Mouse (Mus musculus): Measurements from ENCODE around the gene Dlx5. TPM values are rescaled to one million over a fixed set of nuclear protein-coding genes. Genes with fewer than 3 reads are reported as not detected.

Dlx5 gene
- polyA plus RNA-seq, 1 experiment from 2014 or later = not detected

- peaks cover 6% of the 10 kb centered on the region for H3K4me1 ChIP-seq
- H3K36me3 ChIP-seq = no peaks in the 10 kb centered on the region
- no peak overlapping the region for H3K27ac ChIP-seq
- H3K4me2 ChIP-seq = no peak overlapping the region
- no peak for ATAC-seq
- H3K9me3 ChIP-seq (replicated peaks) = no peaks in the 10 kb centered on the region
- H3K27me3 ChIP-seq (replicated peaks) = peaks cover 79% of the 10 kb centered on the region
- no peak overlapping the region for H3K4me3 ChIP-seq
- WGBS (ENCODE audit: insufficient replicate concordance) = 5% methylated on average over 10 of the region's 11 CpGs
- no peak overlapping the region for H3K9ac ChIP-seq
Measured at GRCm38 (mm10) chr6:6882266-6882797, 447 bp upstream of the Dlx5 start.

GRCm38 (mm10) chr6:6881115-6881637 lies 709 bp downstream of the Dlx5 start:
- Histone ChIP-seq H3K4me3 (peak overlapping the region; percentile 32), H3K27ac (no peak overlapping the region)
- ATAC-seq = no peak

GRCm38 (mm10) chr6:6880361-6881114 lies 1.3 kb downstream of the Dlx5 start:
- H3K9me3 ChIP-seq (replicated peaks) = no peaks in the 10 kb centered on the region
- ATAC-seq = no peak
- no peak overlapping the region for H3K4me3 ChIP-seq
- H3K4me2 ChIP-seq = no peak overlapping the region
- no peak overlapping the region for H3K27ac ChIP-seq
- 5% methylated on average over 24 of the region's 24 CpGs for WGBS (ENCODE audit: insufficient replicate concordance)
- no peak overlapping the region for H3K9ac ChIP-seq
- peaks cover 6% of the 10 kb centered on the region for H3K4me1 ChIP-seq
- H3K27me3 ChIP-seq (replicated peaks) = peaks cover 97% of the 10 kb centered on the region
- H3K36me3 ChIP-seq = no peaks in the 10 kb centered on the region

More at GRCm38 (mm10) chr6:6881115-6881637, 709 bp downstream of the Dlx5 start:
- H3K27me3 ChIP-seq (replicated peaks) = peaks cover 90% of the 10 kb centered on the region
- H3K9ac ChIP-seq = no peak overlapping the region
- H3K4me1 ChIP-seq = peaks cover 6% of the 10 kb centered on the region
- no peaks in the 10 kb centered on the region for H3K36me3 ChIP-seq
- H3K9me3 ChIP-seq (replicated peaks) = no peaks in the 10 kb centered on the region
- WGBS (ENCODE audit: insufficient replicate concordance) = 4% methylated on average over 30 of the region's 30 CpGs
- peak overlapping the region; percentile 51 for H3K4me2 ChIP-seq

GRCm38 (mm10) chr6:6879371-6880325 lies 2.2 kb downstream of the Dlx5 start:
- peaks cover 6% of the 10 kb centered on the region for H3K4me1 ChIP-seq
- no peak overlapping the region for H3K4me2 ChIP-seq

DNA sequence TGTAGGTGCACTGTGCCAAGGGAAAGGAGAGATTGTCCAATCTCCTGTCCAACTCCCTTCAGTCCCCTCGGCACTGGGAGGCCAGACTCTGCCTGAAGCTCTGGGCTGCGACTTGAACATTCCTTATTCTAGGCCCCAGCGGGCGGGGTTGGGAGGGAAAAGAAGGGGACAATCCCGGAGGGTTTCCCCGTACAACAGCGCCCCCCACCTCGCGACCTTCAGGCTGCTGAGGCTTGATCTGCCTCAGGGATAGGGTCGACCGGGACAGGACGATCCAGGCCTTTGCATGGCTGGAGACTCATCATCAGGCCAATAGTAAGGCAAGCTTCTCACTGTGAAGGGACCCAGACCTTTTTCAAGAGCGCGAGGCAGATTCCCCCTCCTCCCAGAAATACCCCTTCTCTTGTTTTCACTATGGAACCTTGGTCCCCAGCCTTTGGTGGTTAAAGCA lies 3.0 kb downstream of the Dlx5 start:
- Histone ChIP-seq H3K27ac (no peak overlapping the region), H3K4me3 (no peak overlapping the region), H3K4me2 (no peak overlapping the region), H3K9ac (no peak overlapping the region), H3K27me3 (replicated peaks) (peaks cover 100% of the 10 kb centered on the region), H3K36me3 (no peaks in the 10 kb centered on the region), H3K4me1 (peaks cover 6% of the 10 kb centered on the region), H3K9me3 (replicated peaks) (no peaks in the 10 kb centered on the region)
- ATAC-seq = no peak
- WGBS (ENCODE audit: insufficient replicate concordance) = 3% methylated on average over 14 of the region's 14 CpGs

More at GRCm38 (mm10) chr6:6879371-6880325, 2.2 kb downstream of the Dlx5 start:
- Histone ChIP-seq H3K9me3 (replicated peaks) (no peaks in the 10 kb centered on the region), H3K27ac (no peak overlapping the region), H3K4me3 (no peak overlapping the region), H3K27me3 (replicated peaks) (peaks cover 98% of the 10 kb centered on the region), H3K9ac (no peak overlapping the region), H3K36me3 (no peaks in the 10 kb centered on the region)
- WGBS (ENCODE audit: insufficient replicate concordance) = 4% methylated on average over 43 of the region's 44 CpGs
- no peak for ATAC-seq

DNA sequence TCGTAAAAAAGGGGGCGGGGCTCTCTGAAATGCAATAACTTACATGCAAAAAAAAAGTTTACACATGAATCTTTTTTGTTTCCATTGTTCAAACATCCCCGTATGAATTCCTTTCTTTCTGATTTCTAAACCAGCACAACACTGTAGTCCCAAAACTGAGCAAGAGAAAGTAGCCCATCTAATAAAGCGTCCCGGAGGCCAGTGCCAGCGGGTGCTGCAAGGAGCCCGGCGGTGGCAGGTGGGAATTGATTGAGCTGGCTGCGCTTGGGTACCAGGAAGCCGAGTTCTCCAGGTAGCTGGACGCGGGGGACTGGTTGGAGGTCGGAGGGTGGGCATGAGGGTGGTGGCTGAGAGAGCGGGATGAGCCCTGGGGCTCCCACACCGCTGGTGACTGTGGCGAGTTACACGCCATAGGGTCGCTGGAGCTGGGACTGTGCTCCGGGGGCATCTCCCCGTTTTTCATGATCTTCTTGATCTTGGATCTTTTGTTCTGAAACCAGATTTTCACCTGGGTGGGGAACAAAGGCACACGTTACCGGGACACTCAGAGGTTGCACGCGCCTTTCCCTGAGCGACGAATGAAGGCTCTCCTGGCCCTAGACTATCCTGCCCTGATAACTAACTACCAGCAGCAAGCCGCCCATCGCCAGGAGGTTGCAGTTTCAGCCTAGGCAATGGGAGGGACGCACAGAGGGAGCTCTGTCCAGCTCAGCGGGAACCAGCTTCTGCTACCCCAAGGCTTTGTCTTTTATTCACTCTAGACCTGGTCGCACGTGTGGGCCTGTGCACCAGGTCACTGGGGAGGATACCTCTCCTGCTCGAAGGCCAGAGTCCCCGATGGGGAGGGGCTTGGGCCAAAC lies 3.7 kb downstream of the Dlx5 start:
- Histone ChIP-seq H3K4me2 (no peak overlapping the region), H3K9me3 (replicated peaks) (no peaks in the 10 kb centered on the region), H3K4me1 (peaks cover 6% of the 10 kb centered on the region), H3K4me3 (no peak overlapping the region), H3K27ac (no peak overlapping the region), H3K9ac (no peak overlapping the region), H3K36me3 (no peaks in the 10 kb centered on the region), H3K27me3 (replicated peaks) (peaks cover 100% of the 10 kb centered on the region)
- WGBS (ENCODE audit: insufficient replicate concordance) = 2% methylated on average over 34 of the region's 34 CpGs
- ATAC-seq = no peak; the same call in 1 of the 2 replicates

GRCm38 (mm10) chr6:6877346-6877910 lies 4.5 kb downstream of the Dlx5 start:
- Histone ChIP-seq H3K9ac (no peak overlapping the region), H3K4me3 (no peak overlapping the region), H3K9me3 (replicated peaks) (no peaks in the 10 kb centered on the region), H3K27ac (no peak overlapping the region), H3K27me3 (replicated peaks) (peaks cover 100% of the 10 kb centered on the region), H3K4me1 (peaks cover 6% of the 10 kb centered on the region), H3K36me3 (no peaks in the 10 kb centered on the region), H3K4me2 (no peak overlapping the region)
- ATAC-seq = no peak
- WGBS (ENCODE audit: insufficient replicate concordance) = 6% methylated on average over 5 of the region's 5 CpGs

DNA sequence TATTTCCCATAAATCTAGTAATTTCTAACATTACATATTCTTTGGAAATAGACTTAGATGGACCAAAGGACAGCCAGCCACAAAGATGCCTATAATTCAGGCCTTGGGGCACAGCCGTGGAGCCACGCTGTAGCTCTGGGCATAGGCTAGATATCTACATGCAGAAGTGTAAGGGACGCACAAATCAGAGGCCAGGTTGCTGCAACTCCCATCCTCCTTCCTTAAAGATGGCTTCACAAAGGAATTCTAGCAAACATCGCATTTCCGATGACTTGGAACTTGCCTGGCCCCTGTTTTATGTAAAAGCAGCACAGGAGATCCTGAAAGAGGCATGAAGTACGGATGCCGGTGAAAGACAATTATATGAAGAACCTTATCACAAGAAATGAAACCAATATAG lies 5.2 kb downstream of the Dlx5 start:
- no peak for ATAC-seq
- Histone ChIP-seq H3K4me2 (no peak overlapping the region), H3K9me3 (replicated peaks) (no peaks in the 10 kb centered on the region), H3K4me1 (peaks cover 6% of the 10 kb centered on the region), H3K36me3 (no peaks in the 10 kb centered on the region), H3K27me3 (replicated peaks) (peaks cover 100% of the 10 kb centered on the region), H3K9ac (no peak overlapping the region), H3K27ac (no peak overlapping the region), H3K4me3 (no peak overlapping the region)
- WGBS (ENCODE audit: insufficient replicate concordance) = 6% methylated on average over 7 of the region's 7 CpGs

DNA sequence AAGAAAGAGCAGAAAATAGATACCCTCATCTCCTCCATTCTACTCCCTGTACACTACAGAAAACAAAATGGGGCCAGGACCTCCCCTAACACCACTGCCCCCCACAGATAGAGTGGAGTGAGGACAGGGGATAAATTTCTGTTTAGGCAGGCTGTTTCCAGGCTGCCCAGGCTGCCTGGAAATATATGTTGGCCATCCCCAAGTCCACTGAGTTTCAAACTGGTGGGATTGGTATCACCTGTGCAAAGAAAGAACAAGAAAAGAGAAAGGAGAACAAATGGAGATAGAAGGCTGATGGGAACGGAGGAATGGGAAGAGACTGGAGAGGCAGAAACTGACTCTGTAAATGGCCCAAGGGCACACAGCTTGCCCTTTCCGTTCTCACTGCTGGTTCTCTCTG lies 5.7 kb downstream of the Dlx5 start:
- 0% methylated on average over 2 of the region's 2 CpGs for WGBS (ENCODE audit: insufficient replicate concordance)
- Histone ChIP-seq H3K36me3 (no peaks in the 10 kb centered on the region), H3K4me2 (no peak overlapping the region), H3K4me1 (peaks cover 2% of the 10 kb centered on the region; the same call in 1 of the 2 replicates), H3K4me3 (no peak overlapping the region), H3K27me3 (replicated peaks) (peaks cover 100% of the 10 kb centered on the region), H3K9ac (no peak overlapping the region), H3K27ac (no peak overlapping the region), H3K9me3 (replicated peaks) (no peaks in the 10 kb centered on the region)
- no peak for ATAC-seq

DNA sequence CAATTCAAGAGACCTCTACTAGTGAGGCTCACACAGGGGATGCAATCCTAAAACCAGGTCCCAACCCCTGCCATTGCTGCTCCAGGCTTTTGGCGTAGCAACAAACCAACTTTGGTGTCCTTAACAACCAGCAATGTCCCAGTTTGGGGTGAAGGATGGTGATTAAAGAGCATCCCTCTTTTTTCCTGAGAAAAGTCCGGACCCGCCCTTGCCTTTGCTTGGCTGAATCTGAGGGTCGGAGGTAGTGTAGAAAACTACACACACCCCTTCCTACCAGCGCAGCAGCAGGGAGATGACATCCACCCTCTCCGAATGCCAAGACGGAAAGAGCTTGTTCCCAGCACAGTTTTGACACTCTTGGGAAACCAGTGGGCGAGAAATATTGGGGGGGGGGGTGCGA lies 6.2 kb downstream of the Dlx5 start:
- H3K9me3 ChIP-seq (replicated peaks) = no peaks in the 10 kb centered on the region
- ATAC-seq = no peak
- peaks cover 100% of the 10 kb centered on the region for H3K27me3 ChIP-seq (replicated peaks)
- no peak overlapping the region for H3K27ac ChIP-seq
- 6% methylated on average over 9 of the region's 9 CpGs for WGBS (ENCODE audit: insufficient replicate concordance)
- H3K4me2 ChIP-seq = no peak overlapping the region
- no peaks in the 10 kb centered on the region for H3K4me1 ChIP-seq
- H3K9ac ChIP-seq = no peak overlapping the region
- H3K4me3 ChIP-seq = no peak overlapping the region
- H3K36me3 ChIP-seq = no peaks in the 10 kb centered on the region

DNA sequence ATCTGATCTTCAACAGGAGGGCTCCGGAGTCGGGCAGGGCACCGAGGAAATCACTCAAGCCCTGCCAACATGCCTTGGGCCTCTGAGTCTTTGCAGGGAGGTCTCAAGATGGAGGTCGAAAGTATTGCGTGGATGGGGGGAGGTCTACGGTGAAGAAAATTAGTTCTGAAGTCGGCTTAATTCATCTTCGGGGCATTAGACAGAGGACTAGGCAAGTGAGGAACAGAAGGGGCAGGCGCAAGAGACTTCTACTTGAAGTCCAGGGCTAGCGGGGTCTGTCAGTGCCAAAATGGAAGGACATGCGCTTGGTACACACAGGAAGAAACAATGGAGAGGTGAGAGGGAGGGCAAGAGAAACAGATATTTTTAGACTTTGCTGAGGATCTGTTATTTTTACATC lies 6.7 kb downstream of the Dlx5 start:
- no peaks in the 10 kb centered on the region for H3K36me3 ChIP-seq
- no peaks in the 10 kb centered on the region for H3K9me3 ChIP-seq (replicated peaks)
- 3% methylated on average over 11 of the region's 11 CpGs for WGBS (ENCODE audit: insufficient replicate concordance)
- no peak overlapping the region for H3K4me3 ChIP-seq
- H3K9ac ChIP-seq = no peak overlapping the region
- H3K27me3 ChIP-seq (replicated peaks) = peaks cover 100% of the 10 kb centered on the region
- H3K4me2 ChIP-seq = no peak overlapping the region
- no peaks in the 10 kb centered on the region for H3K4me1 ChIP-seq
- H3K27ac ChIP-seq = no peak overlapping the region
- ATAC-seq = no peak
